Mouse (Mus musculus) T-cell, adult 2 months (primary cell): ENCODE results near the gene Pts.

Experiments used
- DNase-seq: peaks from one replicate; pipeline ENCODE4 v3.0.0; 2022; ENCODE audit warnings: low spot score

Gene Pts

GRCm38 (mm10) chr9:50528293-50528892 is at the start of gene Pts:
TSS of gene Pts (minus strand) at chr9:50528724.
- DNase-seq, result peak; percentile 97

DNA sequence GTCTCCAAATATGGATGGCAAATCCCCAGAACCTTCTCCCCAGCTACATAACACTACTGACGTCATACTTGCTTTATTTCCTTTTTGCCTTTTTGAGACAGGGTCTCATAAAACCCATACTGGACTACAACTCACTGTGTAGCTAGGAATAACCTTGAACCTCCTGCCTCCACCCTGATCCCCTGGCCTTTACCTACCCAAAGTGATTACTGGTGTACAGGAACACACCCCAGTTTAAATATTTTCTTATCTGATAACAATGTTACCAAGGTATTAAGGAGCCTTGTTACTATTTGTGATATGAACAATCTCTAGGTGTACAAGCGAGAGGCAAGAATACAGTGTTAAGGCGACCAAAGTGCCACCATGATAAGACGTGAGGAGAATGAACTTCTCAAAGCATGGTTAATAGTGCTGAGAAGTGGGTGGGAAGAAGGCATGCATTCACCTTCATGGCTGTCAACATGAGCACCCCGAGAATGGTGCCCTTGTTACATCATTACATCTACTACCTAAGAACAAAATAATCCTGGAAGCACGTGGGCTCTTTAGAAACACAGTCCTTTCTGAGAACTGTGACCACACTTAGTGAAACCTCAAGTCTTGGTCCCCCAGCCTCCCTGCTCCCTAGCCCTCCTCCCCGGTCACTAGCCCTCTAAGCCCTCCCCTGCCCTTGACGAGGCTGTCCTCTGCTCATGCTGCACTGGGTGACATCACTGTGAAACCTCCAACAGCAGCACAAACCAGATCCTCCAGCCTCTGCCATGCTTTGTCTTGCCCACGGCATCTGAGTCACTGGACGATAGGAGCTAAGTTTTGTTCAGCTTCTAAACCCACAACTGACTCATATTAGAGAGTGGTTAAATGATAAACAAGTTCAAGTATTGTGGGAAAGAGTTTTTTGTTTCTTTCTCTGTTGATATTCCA is 41.3 kb upstream of the Pts start:
- DNase-seq, result no peak

- DNase-seq, result no peak
These were observed 39.4 kb upstream of the Pts start for GRCm38 (mm10) chr9:50567881-50568280.

DNA sequence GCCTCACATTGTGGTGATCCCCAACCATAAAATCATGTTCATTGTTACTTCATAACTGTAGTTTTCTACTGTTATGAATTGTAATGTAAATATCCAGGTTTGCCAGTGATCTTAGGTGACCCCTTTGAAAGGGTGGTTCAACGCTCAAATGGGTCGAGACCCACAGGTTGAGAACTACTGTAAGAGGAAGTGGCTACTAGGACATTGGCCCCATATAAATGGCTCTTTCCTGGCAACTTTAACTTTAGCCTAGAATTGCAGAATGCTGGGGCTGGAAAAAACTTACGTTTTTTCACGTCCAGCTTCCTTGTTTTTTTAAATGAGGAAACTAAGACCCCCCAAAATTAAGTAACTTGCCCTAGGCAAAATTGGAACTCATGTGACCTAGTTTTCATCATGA is 38.8 kb upstream of the Pts start:
- no peak for DNase-seq

GRCm38 (mm10) chr9:50565940-50566339 is 37.4 kb upstream of the Pts start:
- no peak for DNase-seq

- no peak for DNase-seq
These were observed 36.6 kb upstream of the Pts start for GRCm38 (mm10) chr9:50565173-50565572.

DNA sequence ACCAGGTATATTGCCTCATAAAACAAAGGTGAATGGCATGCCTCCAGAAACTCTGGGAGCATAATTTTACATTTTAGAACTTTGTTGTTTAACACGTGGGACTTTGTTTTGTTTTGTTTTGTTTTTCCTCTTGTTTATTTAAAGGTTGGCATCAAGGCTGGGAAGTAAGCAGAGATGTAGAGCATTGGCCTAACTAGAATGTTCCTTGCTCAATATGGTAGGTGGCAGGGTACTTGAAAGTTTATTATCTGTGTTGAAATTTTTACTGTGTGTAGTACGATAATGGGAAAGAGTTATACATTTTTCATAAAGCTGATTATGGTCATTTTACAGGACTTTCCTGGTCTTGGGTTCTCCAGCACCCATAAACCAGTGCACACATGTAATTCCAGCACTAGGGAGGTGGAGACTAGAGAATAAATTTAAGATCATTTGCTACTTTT is 33.4 kb upstream of the Pts start:
- no peak for DNase-seq

- no peak for DNase-seq
These were observed 32.8 kb upstream of the Pts start, which contains the start of gene Tex12 for GRCm38 (mm10) chr9:50561145-50561917. TSS of gene Tex12 (minus strand) at chr9:50561325.

DNA sequence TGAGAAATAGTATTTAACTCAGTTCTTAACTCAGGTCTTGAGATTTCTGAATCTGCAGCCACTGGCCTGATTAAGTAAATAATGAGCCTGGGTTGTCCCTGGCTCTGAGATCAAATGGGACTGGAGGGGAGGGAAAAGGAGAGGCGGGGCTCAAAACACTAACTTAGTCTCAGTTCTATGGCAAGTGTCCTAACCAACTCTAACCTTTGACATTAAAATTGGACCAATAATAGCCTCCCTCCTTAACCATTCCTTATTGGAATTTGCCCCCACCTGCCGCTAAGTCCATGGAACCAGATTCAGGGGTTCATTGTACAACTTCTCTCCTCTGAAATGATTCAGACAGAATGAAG is 26.5 kb upstream of the Pts start, which contains the start of gene Bco2:
Gene Bco2, minus strand, starts transcription at position 88 of the 353 bp plus-strand sequence.
- DNase-seq, result no peak

DNA sequence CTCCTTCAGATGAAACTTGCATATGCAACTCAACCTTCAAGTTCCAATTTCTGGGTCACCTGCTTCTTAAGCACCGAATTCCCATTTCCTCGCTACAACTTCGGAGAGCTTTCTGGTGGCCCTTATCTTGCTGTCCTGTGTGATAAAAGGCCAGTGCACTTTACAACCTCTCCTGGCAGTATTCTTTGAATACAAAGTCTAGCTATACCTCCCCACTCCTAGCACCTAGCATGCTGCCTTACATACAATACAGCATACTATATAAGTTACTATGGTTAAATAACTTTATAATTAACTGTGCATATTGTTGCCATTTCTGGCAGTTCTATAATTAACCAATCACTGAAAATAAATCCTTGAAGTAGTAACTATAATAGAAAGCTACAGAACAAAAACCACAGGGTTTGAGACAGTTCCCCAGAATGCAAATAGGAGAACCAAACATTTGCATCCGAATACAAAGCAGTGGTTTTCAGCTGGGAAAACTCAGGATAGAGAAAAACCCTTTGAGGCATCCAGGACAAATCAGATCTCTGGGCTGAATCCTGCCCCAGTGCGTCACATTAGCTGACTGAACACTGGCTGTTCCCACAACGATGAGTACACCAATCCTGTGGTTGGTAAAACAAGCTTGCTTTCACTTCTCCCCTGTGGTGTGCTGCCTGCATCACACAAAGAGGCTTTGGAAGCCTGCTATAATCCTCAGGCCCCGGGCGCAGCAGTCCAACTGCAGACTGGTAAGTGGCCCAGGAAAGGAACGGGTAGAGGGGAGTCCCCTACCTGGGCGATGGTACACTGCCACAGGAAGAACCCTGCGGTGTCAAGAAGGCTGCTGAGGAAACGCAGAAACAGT is 25.9 kb upstream of the Pts start, which contains the start of gene Il18:
Gene Il18, plus strand, starts transcription at position 587 of the 853 bp plus-strand sequence.
- peak; percentile 59 for DNase-seq

DNA sequence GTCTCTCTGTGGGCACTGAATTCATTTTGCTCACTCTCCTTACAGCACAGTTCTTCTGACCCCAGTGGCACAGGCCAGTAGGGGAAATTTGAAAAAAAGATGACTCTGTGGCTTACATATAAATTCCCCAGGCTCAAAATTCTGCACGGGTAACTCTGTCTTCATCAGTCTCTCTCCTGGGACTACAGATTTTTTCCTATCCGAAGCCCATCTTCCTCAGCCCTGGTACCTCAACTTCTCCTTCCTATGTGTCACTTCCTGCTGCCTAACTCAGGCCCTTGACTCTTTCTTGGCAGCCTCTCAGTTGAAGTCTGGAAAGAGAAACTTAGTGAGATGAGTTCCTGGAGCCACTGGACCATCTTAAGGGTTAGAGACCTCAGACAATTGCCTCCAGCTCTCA is 25.0 kb upstream of the Pts start:
- no peak for DNase-seq

DNA sequence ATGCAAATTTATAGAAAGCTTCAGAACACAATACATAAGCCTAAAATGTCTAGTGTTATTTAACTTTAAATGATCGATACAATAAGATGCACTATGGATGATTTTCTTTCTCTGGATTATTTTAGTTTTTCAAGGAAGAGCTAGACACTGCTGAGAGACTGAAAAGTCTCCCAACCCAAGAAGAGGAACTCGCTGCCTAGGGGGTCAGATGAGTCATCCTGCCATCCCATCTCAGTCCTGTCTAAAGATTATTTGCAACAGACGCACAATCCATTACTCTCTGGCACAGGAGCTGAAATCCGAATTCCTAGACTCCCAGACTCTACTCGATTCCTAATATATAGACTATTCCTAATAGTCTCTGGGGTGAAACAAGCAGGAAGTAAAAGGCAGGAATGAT is 23.7 kb upstream of the Pts start:
- no peak for DNase-seq

- no peak for DNase-seq
These were observed 20.4 kb upstream of the Pts start for GRCm38 (mm10) chr9:50548936-50549335.

DNA sequence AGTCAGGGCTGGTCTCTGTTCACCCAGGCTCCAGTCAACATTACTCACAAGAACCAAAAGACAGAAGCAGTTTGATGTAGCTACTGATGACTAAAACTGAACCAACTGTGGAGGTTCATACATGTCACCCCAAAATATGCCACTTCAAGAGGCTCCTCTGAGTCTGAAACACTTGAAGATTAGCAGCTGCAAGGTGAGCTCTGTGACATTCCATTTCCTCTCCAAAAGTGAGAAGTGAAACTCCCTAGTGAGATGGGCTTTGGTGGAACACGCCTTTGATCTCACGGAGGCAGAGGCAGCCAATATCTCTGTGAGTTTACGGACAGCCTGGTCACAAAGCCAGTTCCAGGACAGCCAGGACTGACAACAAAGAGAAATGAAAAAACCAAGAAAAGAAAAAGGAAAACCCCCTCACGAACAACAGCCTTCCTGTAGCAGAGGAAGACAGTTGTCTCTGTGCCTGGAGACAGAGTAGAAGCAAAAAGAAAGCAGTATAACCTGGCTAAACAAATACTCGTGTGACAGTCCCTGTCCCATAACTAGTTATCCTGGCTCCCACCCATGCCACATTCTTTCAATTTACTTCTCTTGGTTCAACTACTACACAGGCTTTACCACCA is 19.4 kb upstream of the Pts start:
- DNase-seq, result peak; percentile 13

DNA sequence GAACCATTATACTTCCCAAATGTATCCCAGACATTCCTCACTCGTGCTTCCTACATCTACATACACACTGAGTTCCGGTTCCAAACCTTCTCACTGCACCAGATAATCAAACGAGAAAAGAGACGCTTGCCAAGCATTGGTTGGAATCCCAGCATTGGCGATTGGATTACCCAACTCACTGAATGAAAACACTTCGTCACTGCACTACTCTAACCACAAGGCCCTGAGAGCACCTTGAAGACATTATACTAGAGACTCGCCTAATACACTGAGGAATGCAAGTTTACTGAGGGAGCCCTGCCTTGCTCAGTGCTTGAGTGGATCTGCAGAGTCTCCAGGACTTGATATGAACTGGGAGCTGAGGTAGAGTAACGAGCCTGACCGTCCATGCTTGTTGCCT is 13.9 kb upstream of the Pts start:
- no peak for DNase-seq

GRCm38 (mm10) chr9:50540170-50540569 is 11.6 kb upstream of the Pts start:
- DNase-seq, result no peak

DNA sequence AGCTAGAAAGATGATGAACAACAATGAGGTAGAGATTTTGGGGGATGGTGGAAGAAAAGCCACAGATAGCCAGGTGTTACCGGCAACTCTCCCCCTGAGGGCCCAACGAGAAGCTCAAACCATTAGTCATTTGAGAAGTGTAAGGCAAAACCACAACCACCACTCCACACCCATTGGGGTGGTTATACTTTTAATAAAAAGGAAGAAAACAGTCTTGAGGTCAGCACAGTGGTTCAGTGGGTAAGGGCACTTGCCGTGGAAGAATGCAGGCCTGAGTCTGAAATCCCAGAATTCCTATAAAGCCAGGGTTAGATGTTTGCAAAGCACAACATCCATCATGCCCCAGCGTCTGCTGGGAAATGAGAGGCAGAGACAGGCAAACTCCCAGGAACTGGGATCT is 8.8 kb upstream of the Pts start:
- no peak for DNase-seq

DNA sequence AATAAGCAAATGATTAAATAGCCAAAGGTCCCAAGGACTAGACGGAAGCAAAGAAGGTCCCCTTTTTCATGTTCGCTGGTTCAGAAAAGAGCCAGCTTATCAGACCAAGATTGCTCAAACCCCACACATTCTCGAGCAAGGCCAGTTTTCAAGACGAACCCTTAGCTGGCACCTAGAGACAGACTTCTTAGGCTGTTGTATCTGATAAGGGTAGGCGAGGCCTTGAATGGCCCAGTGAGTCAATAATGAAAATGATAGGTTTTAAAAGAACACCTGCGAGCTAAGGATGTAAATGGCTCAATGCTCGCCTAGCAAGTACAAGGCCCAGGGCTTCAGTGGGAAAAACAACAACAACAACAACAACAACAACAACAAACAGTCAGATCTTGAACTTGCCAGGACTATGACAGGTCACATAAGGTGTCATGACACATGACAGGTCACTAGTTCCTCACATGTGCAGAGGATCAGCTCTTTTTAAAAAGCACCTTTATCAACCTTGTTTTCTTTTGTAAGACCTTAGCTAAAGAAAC is 8.1 kb upstream of the Pts start:
- no peak for DNase-seq

GRCm38 (mm10) chr9:50535930-50536329 is 7.4 kb upstream of the Pts start:
- no peak for DNase-seq

GRCm38 (mm10) chr9:50533791-50534190 is 5.3 kb upstream of the Pts start:
- no peak for DNase-seq

DNA sequence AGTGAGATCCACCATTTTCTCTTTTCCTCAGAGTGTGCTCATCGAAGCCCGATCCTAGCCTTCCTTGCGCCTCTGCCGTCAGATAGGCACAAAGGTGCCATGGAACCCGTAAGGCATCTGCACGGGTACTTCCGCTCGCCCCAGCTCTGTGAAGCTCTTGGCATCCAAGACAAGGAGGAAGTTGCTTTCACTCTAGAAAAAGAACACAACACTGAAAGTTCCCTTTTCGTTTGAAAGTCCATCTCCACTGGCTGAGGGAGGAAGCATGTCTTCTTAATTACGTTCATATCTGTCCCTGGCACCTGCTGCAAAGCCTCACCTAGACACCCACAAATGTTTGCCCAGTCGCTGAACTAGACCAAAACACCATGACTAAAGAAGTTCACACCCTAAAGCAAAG is 4.8 kb upstream of the Pts start:
- DNase-seq, result peak; percentile 52
